Mouse (Mus musculus) splenic B cell, adult 2 months (primary cell): ENCODE results near the gene Chrna5.
A peak's percentile ranks its signal among the peaks of the same experiment; 100 is the strongest.

Source experiments
- DNase-seq: peaks from one replicate; pipeline ENCODE4 v3.0.0-alpha.2; 2011; ENCODE audit warnings: low read depth, low spot score
- H3K27me3 ChIP-seq: 2 replicates; pipeline ENCODE4 v1.6.1; 2012; ENCODE audit warnings: mild to moderate bottlenecking, low read length, moderate library complexity, mixed read lengths; ENCODE audit not compliant: control insufficient read depth, poor library complexity, insufficient read depth, severe bottlenecking
- H3K36me3 ChIP-seq: 2 replicates; pipeline ENCODE4 v1.6.1; 2012; ENCODE audit warnings: mild to moderate bottlenecking, low read length, moderate library complexity, mixed read lengths; ENCODE audit not compliant: control insufficient read depth, poor library complexity, insufficient read depth, severe bottlenecking

The Chrna5 gene

DNA sequence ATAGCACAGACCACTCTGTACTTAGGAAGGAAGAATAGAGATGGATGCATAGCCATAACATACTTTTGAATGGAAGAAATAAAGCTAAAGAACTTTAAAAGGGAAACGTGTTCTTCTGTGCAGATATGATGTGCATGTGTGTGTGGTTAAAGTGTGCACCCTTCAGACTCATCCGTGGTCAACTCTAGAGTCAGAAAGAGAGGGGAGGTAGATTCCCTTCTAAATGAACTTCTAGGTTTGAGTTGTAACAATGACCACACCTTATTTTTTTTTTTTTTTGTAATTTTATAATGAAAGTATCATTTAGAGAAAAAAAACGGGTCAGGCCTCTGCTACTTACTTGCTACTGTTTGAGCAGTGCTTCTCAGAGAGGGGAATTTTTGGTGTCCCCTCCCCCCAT lies 9.7 kb downstream of the Chrna5 start:
- Histone ChIP-seq H3K27me3 (no peaks in the 10 kb centered on the region), H3K36me3 (no peaks in the 10 kb centered on the region)
- no peak for DNase-seq

DNA sequence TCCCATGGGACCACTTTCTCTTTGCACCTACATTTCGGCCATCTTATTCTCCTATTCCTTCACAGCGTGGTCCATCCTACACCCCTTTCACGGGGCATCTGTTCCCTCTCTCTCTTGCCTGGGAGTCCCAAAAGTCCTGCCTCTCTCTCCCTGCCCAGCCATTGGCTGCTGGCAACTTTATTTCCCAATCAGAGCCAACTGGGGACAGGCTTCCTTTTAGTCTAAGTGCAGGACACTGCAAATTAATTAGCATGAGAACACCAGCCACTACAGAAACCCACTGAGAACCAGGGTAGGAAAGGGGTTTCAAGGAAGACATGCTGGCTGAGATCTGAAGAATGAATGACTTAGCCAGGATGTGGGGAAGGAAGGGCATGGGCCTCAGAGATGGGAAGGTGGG lies 13.7 kb downstream of the Chrna5 start:
- no peak for DNase-seq
- no peaks in the 10 kb centered on the region for H3K36me3 ChIP-seq
- no peaks in the 10 kb centered on the region for H3K27me3 ChIP-seq

DNA sequence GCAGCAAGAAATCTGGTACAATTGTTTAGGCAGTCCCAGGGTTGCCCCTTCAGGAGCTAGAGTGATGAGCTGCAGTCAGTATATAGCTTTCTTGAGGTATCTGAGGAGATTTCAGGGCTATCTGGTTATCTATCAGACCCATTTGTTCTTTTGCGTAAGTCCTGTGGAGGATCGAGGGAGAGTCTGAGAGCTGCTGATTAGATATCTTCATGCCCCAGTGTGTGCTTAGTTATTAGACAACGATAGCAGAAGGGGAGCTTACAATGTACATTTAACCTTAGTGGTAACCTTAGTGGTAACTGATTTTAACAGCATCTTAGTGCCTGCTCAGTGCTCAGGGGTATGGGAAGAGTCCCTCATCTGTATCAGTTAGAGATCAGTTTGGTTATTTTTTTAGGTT lies 15.0 kb downstream of the Chrna5 start:
- DNase-seq, result no peak
- Histone ChIP-seq H3K27me3 (no peaks in the 10 kb centered on the region), H3K36me3 (no peaks in the 10 kb centered on the region)

DNA sequence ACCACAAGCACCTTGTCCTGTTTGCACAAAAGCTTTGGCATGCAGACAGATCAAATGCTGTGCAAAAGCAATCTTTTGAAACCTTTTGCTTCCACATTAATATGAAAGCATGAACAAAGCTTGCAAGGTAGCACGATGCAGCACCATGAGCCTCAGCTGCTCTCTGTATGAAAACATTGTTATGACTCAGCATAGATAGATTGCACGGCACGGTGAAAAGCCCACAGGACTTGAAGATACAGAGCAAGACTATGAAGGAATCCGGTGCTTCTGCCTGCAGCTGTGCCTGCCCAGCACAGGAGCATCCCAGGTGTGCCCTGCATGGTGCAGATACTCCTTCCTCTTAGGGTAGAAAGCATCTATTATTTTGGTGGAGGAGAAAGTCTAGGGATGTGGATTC lies 22.9 kb downstream of the Chrna5 start:
- no peak for DNase-seq
- H3K27me3 ChIP-seq, result no peaks in the 10 kb centered on the region
- no peaks in the 10 kb centered on the region for H3K36me3 ChIP-seq

DNA sequence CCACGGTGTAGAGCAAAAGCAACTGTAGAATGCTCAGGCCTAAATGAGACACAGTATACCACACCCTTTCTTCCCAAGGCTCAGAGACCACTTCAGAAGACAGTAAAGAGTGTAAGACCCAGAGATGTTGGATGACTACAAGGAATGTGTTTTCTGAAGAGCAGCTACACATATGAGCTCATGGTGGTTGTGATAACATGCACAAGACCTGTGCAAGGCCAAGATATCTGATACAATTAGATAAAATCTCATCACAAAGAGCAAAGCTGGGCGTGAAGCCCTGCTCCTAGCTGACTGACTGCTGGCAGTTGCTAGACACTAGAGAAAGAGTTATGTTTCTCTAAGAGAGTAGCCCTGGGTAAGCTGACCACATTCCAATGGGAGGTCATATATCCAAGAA lies 29.0 kb downstream of the Chrna5 start:
- no peaks in the 10 kb centered on the region for H3K27me3 ChIP-seq
- DNase-seq, result no peak
- no peaks in the 10 kb centered on the region for H3K36me3 ChIP-seq

DNA sequence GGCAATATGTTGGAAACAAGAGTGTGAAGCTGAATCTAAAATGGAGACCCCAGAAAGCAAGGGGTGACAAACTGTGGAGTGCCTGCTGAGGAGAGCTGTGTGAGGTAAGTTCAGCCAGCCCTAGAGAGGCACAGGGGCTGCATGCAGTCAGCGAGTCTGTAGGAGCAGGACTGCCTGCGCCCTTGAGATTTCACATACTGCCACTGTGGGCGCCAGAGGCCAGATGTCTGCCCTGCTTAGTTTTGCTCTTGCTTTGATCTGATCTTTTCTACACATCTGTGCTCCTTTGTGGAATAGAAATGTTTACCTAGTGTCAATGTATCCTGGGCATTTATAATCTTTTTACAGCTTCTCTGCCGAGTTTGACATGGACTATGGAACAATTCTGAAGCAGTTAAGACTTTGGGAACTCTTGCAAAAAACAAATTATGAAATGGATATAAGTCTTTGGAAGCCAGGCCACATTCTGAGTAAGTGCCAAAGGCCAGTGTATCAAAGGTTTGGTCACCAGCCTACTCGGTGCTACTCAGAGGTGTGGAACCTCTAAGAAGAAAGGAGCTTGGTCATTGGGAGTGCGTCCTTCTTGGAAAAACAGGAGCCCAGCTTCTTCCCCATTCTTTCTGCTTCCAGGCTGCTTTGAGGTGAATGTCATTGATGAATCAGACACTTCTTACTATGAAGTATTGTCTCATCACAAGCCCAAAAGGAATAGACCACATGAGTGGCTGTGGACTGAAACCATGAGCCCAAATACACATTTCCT lies 30.1 kb downstream of the Chrna5 start:
- no peak for DNase-seq
- Histone ChIP-seq H3K36me3 (no peaks in the 10 kb centered on the region), H3K27me3 (no peaks in the 10 kb centered on the region)

DNA sequence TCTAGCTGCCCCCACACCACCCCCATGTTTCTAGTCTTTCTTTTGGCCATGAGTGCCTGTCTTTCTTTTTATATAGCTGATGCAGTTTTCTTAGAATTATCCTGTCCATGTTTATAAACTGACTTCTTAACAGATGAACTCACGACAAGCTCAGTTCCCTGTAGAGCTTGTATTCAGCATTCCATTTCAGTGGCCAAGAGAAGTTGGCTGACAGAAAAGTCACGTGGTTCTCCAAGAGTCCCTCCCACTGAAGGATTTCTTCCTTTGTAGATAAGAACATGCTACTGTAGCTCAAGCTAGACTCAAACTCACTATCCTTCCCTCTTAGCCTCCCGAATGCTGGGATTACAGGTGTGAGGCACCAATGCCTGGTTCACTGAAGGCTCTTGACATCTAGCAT lies 36.2 kb downstream of the Chrna5 start:
- Histone ChIP-seq H3K27me3 (no peaks in the 10 kb centered on the region), H3K36me3 (no peaks in the 10 kb centered on the region)
- no peak for DNase-seq

DNA sequence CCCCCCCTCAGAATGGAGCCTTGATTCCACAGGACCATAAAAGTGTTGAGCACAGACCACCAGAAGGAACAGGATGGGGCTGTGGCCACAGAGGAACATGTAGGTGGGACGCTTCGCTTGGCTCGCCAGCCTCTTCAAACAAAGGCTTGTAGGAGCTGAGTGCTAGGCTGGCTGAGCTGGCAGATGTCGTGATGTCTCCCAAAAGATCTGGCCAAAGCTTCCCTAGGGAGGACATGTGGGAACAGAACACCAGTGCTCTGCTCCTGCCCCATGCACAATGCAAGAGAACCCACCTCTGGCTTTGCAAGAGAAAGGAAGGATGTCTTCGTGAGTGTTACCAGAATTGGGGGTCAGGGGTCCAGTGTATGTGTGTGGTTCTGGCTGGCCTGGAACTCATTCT lies 42.6 kb downstream of the Chrna5 start:
- no peak for DNase-seq
- H3K36me3 ChIP-seq, result no peaks in the 10 kb centered on the region
- H3K27me3 ChIP-seq, result no peaks in the 10 kb centered on the region

DNA sequence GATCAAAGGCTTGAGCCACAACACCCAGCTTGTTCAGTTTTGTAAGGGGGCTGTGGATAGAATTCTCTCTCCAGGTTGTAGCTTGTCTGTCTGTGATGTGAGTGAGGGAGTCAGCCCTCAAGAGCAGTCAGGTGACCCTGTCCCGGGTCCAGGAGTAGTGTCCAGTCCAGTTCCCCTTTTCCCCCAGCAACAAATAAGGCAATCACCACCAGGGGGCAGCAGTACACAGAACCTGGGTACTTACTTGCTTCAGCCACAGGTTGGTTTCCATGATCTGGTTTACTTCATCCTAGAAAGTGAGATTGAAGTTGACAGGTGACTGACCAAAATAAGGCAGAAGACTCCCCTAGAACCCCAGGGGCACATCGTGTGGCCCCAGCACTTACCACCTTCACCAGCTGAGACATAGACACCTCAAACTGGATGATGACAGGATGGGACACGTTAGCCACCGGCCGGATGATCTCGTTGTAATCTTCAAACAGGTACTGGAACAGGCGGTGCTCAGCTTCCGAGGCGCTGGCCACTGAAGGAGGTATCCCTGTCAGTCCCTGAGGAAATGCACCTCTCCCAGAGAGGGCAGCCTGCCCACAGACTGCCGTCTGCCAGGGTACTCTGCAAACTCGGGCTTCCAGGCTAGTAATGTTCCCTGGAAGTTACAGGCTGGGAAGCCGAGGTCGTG lies 43.4 kb downstream of the Chrna5 start:
- peak; percentile 83 for DNase-seq
- no peaks in the 10 kb centered on the region for H3K27me3 ChIP-seq
- H3K36me3 ChIP-seq, result no peaks in the 10 kb centered on the region

DNA sequence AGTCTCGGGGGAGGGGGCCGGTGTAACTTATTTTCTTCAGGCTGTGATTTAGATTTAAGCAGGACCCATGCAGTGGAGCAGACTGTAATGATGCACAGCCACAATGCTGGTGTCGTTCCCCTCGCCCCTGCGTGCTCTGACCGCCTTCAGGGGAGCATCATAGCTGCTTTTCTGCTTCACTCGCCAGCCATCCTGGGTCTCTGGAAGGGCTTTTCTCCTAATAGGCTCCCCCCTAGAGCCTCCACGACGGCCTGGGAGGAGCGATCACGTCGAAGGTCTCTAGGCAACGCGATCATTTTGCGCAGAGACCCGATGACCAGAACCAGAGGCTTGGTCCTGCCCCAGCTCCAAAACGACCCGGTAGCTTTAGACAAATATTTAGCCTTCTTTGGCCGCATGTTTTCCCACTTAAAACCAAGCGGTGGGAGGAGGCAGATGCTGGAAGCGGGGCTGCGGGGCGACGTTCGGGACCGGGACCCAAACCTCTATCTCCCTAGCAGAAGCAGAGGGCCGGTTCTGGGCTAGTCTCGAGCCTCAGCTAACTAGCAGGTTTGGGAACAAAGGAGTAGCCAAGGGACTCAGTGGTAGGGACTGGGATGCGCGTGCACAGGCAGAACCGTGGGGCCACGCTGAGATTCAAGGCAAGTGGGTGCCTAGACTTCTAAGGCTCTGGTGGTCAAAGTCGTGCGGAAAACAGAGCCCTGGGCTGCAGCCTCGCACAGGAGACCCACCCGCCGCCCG lies 45.0 kb downstream of the Chrna5 start:
- DNase-seq, result no peak
- Histone ChIP-seq H3K36me3 (no peaks in the 10 kb centered on the region), H3K27me3 (no peaks in the 10 kb centered on the region)

DNA sequence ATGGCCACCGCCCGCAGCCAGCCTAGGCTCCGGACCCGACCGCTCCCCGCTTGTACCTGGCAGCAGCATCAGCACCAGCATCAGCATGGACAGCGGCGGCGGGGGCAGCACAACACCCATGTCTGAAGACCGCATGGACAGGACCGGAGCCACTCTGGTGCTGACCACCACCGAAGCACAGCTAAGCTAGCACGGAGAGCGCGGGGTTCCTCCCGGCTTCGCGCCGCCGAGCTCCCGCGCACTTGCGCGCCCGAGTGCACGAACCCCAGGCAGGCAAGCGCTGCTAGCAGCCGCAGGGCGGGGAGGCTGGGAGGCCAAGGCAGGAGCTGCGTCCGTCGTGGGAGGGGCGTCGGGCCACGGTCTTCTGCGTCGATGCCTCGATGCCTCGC lies 45.6 kb downstream of the Chrna5 start, which contains the start of gene Chrna3:
TSS of gene Chrna3 (minus strand) at position 288 of the 389 bp plus-strand sequence.
- no peak for DNase-seq
- Histone ChIP-seq H3K27me3 (no peaks in the 10 kb centered on the region), H3K36me3 (no peaks in the 10 kb centered on the region)

DNA sequence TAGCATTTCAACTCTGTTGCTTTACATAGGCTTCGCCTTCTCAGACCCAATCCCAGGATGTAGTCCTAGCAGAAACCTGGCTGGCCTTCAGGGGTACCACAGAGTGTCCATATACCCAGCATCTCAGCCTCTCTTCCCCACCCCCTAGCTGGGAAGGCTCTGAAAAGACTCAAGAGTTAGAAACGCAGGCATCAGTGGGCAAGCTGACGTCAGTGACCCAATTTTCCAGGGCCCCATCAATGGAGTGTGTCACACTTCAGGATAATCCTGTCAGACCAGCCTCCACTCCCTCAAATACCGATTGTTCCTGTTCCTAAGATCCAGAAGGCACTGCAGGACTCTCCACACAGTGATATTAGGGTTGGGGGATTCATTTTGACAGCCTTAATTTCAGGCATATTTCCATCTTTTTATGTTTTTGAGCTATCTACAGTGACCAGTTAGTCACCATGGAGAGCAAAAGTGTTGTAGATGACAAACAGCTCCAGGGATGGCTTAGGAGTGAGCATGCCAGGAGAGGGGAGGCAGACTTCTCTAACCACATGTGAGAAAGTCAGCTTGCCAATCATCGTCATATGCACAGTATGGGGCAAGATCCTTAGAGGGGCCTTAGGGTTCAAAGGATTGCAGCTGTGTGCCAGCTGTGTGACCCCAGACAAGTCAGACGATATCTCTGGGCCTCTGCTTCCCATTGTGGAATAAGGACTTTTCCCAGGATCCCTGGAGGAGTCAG lies 50.9 kb downstream of the Chrna5 start:
- DNase-seq, result no peak
- no peaks in the 10 kb centered on the region for H3K36me3 ChIP-seq
- no peaks in the 10 kb centered on the region for H3K27me3 ChIP-seq

DNA sequence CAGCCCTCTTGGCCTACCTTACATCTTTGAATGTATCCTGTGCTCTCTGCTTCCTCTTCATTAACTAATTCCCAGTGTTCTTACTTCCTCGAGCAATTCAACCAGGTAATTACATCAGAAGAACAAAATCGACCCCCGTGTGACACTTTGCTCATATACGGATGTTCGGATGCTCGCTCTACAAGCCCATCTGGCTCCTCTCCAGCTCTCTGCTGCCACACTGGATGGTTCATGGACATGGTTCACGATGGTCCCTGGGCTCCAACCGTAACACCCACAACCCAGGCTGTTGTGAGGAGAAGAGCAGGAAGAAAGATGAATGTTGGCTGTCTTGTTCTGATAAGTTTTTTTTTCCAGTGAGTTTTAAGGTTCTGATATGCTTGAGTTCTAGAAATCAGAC lies 58.3 kb downstream of the Chrna5 start:
- DNase-seq, result no peak

DNA sequence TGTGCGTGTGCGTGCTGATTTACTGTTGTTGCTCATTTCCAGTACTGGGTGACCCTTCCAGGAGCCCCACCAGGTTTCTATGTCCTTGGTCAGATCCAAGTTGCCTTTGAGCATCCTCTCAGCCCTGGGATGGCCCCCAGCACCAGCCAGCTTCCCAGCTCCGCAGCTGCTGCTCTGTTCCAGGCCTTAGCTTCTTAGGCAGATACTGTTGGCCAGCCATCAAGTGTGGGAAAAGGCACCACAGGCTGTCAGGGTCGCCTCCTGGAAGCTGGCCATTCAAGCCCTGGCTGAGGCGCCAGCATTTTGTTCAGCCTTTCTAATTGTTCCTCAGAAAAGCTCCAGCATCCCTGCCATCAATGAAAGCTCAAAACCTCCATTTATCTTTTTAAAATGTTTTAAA lies 59.3 kb downstream of the Chrna5 start:
- DNase-seq, result no peak
- Histone ChIP-seq H3K36me3 (no peaks in the 10 kb centered on the region), H3K27me3 (no peaks in the 10 kb centered on the region)

More for the DNA sequence above, 58.3 kb downstream of the Chrna5 start:
- H3K27me3 ChIP-seq, result no peaks in the 10 kb centered on the region
- no peaks in the 10 kb centered on the region for H3K36me3 ChIP-seq
